ENCODE assay signal across 11 mouse cellular contexts in genomic region chr9:107650708-107651481, GRCm38 (mm10). TPM values are rescaled to one million over a fixed set of nuclear protein-coding genes. Genes with fewer than 3 reads are reported as not detected.
A peak's percentile ranks its signal among the peaks of the same experiment; 100 is the strongest.
DNase-seq lines count a peak whose midpoint lies in the region; ATAC-seq lines count a peak whose summit lies in the region.
"Had no signal": no experiment of that assay in that cellular context is flagged by ENCODE, and none has a peak within 500 bp of the region (broad histone marks: within the 10 kb centered on the region; RNA-seq: fewer than 3 reads in every experiment).

No protein-coding gene starts in this region.

- H3K4me1 ChIP-seq in heart, embryonic 15.5 days (replicated peaks) = peaks cover 9% of the 10 kb centered on the region
- peaks cover 10% of the 10 kb centered on the region for H3K4me1 ChIP-seq in embryonic facial prominence, embryonic 10.5 days
- H3K4me1 ChIP-seq in forebrain, embryonic 16.5 days (replicated peaks; ENCODE audit: control insufficient read depth, insufficient read depth, low read length) = peaks cover 11% of the 10 kb centered on the region
- H3K4me1 ChIP-seq in midbrain, embryonic 12.5 days = peaks cover 18% of the 10 kb centered on the region
- H3K4me1 ChIP-seq: liver, embryonic 13.5 days had no signal

- H3K9ac ChIP-seq in heart, embryonic 15.5 days = 0 out of 2 replicates have a peak overlapping the region, but pooled peaks have one; percentile 14
- no peak overlapping the region for H3K9ac ChIP-seq in forebrain, embryonic 16.5 days (replicated peaks; ENCODE audit: low read depth, low read length)
- H3K9ac ChIP-seq in midbrain, embryonic 12.5 days (replicated peaks) = no peak overlapping the region; the same call in 1 of the 2 replicates
- H3K9ac ChIP-seq: liver, embryonic 13.5 days had no signal

- H3K27me3 ChIP-seq in heart, embryonic 15.5 days = 0 out of 2 replicates have a peak, but pooled peaks cover 2% of the 10 kb centered on the region
- H3K27me3 ChIP-seq in embryonic facial prominence, embryonic 10.5 days (replicated peaks; ENCODE audit: low read depth, poor library complexity, severe bottlenecking) = 0 out of 2 replicates have a peak, but pooled peaks cover 3% of the 10 kb centered on the region
- H3K27me3 ChIP-seq in forebrain, embryonic 16.5 days (replicated peaks; ENCODE audit: control insufficient read depth, insufficient read depth, low read length) = no peaks in the 10 kb centered on the region
- no peaks in the 10 kb centered on the region for H3K27me3 ChIP-seq in midbrain, embryonic 12.5 days
- H3K27me3 ChIP-seq: liver, embryonic 13.5 days had no signal

- 29% methylated on average over 12 of the region's 12 CpGs for WGBS in heart, embryonic 15.5 days
- 56% methylated on average over 12 of the region's 12 CpGs for WGBS in embryonic facial prominence, embryonic 10.5 days
- WGBS in forebrain, embryonic 16.5 days = 11% methylated on average over 12 of the region's 12 CpGs
- 35% methylated on average over 12 of the region's 12 CpGs for WGBS in midbrain, embryonic 12.5 days

- ATAC-seq in heart, embryonic 15.5 days (replicated peaks; ENCODE audit: insufficient number of reproducible peaks, insufficient read depth, low FRiP score, low read depth) = no peak
- ATAC-seq in forebrain, embryonic 16.5 days = peak; percentile 82
- ATAC-seq in midbrain, embryonic 12.5 days (ENCODE audit: low FRiP score, low read depth) = peak; percentile 83

- H3K4me2 ChIP-seq in heart, embryonic 15.5 days = no peak overlapping the region
- no peak overlapping the region for H3K4me2 ChIP-seq in forebrain, embryonic 16.5 days (ENCODE audit: low read length)
- no peak overlapping the region for H3K4me2 ChIP-seq in midbrain, embryonic 12.5 days (replicated peaks)
- H3K4me2 ChIP-seq: liver, embryonic 13.5 days had no signal

- no peaks in the 10 kb centered on the region for H3K9me3 ChIP-seq in heart, embryonic 15.5 days (replicated peaks)
- no peaks in the 10 kb centered on the region for H3K9me3 ChIP-seq in embryonic facial prominence, embryonic 10.5 days
- H3K9me3 ChIP-seq in forebrain, embryonic 16.5 days (ENCODE audit: control insufficient read depth, low read length) = no peaks in the 10 kb centered on the region
- H3K9me3 ChIP-seq in midbrain, embryonic 12.5 days = no peaks in the 10 kb centered on the region
- H3K9me3 ChIP-seq: liver, embryonic 13.5 days had no signal

- no peaks in the 10 kb centered on the region for H3K36me3 ChIP-seq in heart, embryonic 15.5 days
- H3K36me3 ChIP-seq in embryonic facial prominence, embryonic 10.5 days (replicated peaks) = no peaks in the 10 kb centered on the region
- no peaks in the 10 kb centered on the region for H3K36me3 ChIP-seq in forebrain, embryonic 16.5 days (ENCODE audit: control insufficient read depth, insufficient read depth)
- H3K36me3 ChIP-seq in midbrain, embryonic 12.5 days = no peaks in the 10 kb centered on the region
- H3K36me3 ChIP-seq: liver, embryonic 13.5 days had no signal

- no peak overlapping the region for H3K4me3 ChIP-seq in heart, embryonic 15.5 days
- H3K4me3 ChIP-seq in embryonic facial prominence, embryonic 10.5 days = no peak overlapping the region
- H3K4me3 ChIP-seq in forebrain, embryonic 16.5 days (replicated peaks; ENCODE audit: low read length) = no peak overlapping the region
- H3K4me3 ChIP-seq in midbrain, embryonic 12.5 days = no peak overlapping the region
- H3K4me3 ChIP-seq: liver, embryonic 13.5 days had no signal

- no peak overlapping the region for H3K27ac ChIP-seq in heart, embryonic 15.5 days
- peak overlapping the region; percentile 12; the same call in 1 of the 2 replicates for H3K27ac ChIP-seq in embryonic facial prominence, embryonic 10.5 days (replicated peaks)
- peak overlapping the region; percentile 59 for H3K27ac ChIP-seq in forebrain, embryonic 16.5 days (ENCODE audit: low read length)
- peak overlapping the region; percentile 49; the same call in 1 of the 2 replicates for H3K27ac ChIP-seq in midbrain, embryonic 12.5 days (replicated peaks)
- H3K27ac ChIP-seq: liver, embryonic 13.5 days had no signal

- DNase-seq in heart, postnatal 4 days = no peak
- no peak for DNase-seq in embryonic facial prominence, embryonic 10.5 days (ENCODE audit: low spot score)
- no peak for DNase-seq in spleen, postnatal 4 days (ENCODE audit: low spot score in 2 of 2)
- DNase-seq in spleen, postnatal 36 days (ENCODE audit: low spot score in 2 of 2) = no peak
- DNase-seq in kidney, postnatal 36 days = no peak
- DNase-seq: cerebellum, adult 9-11 months; kidney, adult 11 months; liver, embryonic 13.5 days had no signal

RNA-seq across cellular contexts. Expression of gene Gnai2, which starts 15.7 kb away (rescaled TPM):
- polyA plus RNA-seq in heart, embryonic 15.5 days (2015; fragmentation: Nextera tagmentation; extraction: Ambion mirVana) = 367 and 431 TPM in 2 replicates
- total RNA-seq in heart, postnatal 4 days (2021) = 100 to 1,000 TPM; 462 to 469 TPM
- 334 and 363 TPM in 2 replicates for polyA plus RNA-seq in embryonic facial prominence, embryonic 10.5 days (2016; fragmentation: Nextera tagmentation; extraction: Ambion mirVana)
- 299 and 316 TPM in 2 replicates for polyA plus RNA-seq in forebrain, embryonic 16.5 days (2015; fragmentation: Nextera tagmentation; extraction: Ambion mirVana)
- 635 and 641 TPM in 2 replicates for polyA plus RNA-seq in midbrain, embryonic 12.5 days (2016; fragmentation: Nextera tagmentation; extraction: Ambion mirVana)

RNA-seq across cellular contexts. Expression of gene Slc38a3, which starts 18.4 kb away (rescaled TPM):
- polyA plus RNA-seq in heart, embryonic 15.5 days (2015; fragmentation: Nextera tagmentation; extraction: Ambion mirVana) = 2.5 and 3.6 TPM in 2 replicates
- 1 to 10 TPM; 8.0 to 8.1 TPM for total RNA-seq in heart, postnatal 4 days (2021)
- polyA plus RNA-seq in embryonic facial prominence, embryonic 10.5 days (2016; fragmentation: Nextera tagmentation; extraction: Ambion mirVana) = 5.6 and 6.6 TPM in 2 replicates
- 30.4 and 32.6 TPM in 2 replicates for polyA plus RNA-seq in forebrain, embryonic 16.5 days (2015; fragmentation: Nextera tagmentation; extraction: Ambion mirVana)
- polyA plus RNA-seq in midbrain, embryonic 12.5 days (2016; fragmentation: Nextera tagmentation; extraction: Ambion mirVana) = 13.9 and 14.8 TPM in 2 replicates

RNA-seq across cellular contexts. Expression of gene Gnat1, which starts 28.6 kb away (rescaled TPM):
- polyA plus RNA-seq in heart, embryonic 15.5 days (2015; fragmentation: Nextera tagmentation; extraction: Ambion mirVana) = 0.53 and 0.98 TPM in 2 replicates
- not detected for total RNA-seq in heart, postnatal 4 days (2021)
- polyA plus RNA-seq in embryonic facial prominence, embryonic 10.5 days (2016; fragmentation: Nextera tagmentation; extraction: Ambion mirVana) = 3.4 and 4.3 TPM in 2 replicates
- polyA plus RNA-seq in forebrain, embryonic 16.5 days (2015; fragmentation: Nextera tagmentation; extraction: Ambion mirVana) = 1.2 and 1.4 TPM in 2 replicates
- polyA plus RNA-seq in midbrain, embryonic 12.5 days (2016; fragmentation: Nextera tagmentation; extraction: Ambion mirVana) = 1.9 and 2.7 TPM in 2 replicates

RNA-seq across cellular contexts. Expression of gene Sema3b, which starts 41.9 kb away (rescaled TPM):
- polyA plus RNA-seq in heart, embryonic 15.5 days (2015; fragmentation: Nextera tagmentation; extraction: Ambion mirVana) = 9.7 and 10.7 TPM in 2 replicates
- 10 to 100 TPM; 16.2 to 18.8 TPM for total RNA-seq in heart, postnatal 4 days (2021)
- polyA plus RNA-seq in embryonic facial prominence, embryonic 10.5 days (2016; fragmentation: Nextera tagmentation; extraction: Ambion mirVana) = 2.7 TPM in 2 replicates
- polyA plus RNA-seq in forebrain, embryonic 16.5 days (2015; fragmentation: Nextera tagmentation; extraction: Ambion mirVana) = 2.3 and 3.0 TPM in 2 replicates
- polyA plus RNA-seq in midbrain, embryonic 12.5 days (2016; fragmentation: Nextera tagmentation; extraction: Ambion mirVana) = 3.2 TPM in 2 replicates

RNA-seq across cellular contexts. Expression of gene Sema3f, which starts 59.4 kb away (rescaled TPM):
- 4.1 and 7.1 TPM in 2 replicates for polyA plus RNA-seq in heart, embryonic 15.5 days (2015; fragmentation: Nextera tagmentation; extraction: Ambion mirVana)
- 10 to 100 TPM; 18.7 to 20.9 TPM for total RNA-seq in heart, postnatal 4 days (2021)
- 13.2 and 21.4 TPM in 2 replicates for polyA plus RNA-seq in embryonic facial prominence, embryonic 10.5 days (2016; fragmentation: Nextera tagmentation; extraction: Ambion mirVana)
- polyA plus RNA-seq in forebrain, embryonic 16.5 days (2015; fragmentation: Nextera tagmentation; extraction: Ambion mirVana) = 11.0 and 14.9 TPM in 2 replicates
- polyA plus RNA-seq in midbrain, embryonic 12.5 days (2016; fragmentation: Nextera tagmentation; extraction: Ambion mirVana) = 30.6 and 33.7 TPM in 2 replicates
